Mouse (Mus musculus) heart, postnatal 0 days (tissue): ENCODE results near the gene Gemin2. TPM values are rescaled to one million over a fixed set of nuclear protein-coding genes. Genes with fewer than 3 reads are reported as not detected.

ENCODE experiments used
- ATAC-seq: fragments of 200-750 bp; cut with Nextera tagmentation; 2 replicates; pipeline ENCODE4 v1.8.0; 2017; ENCODE audit warnings: low read depth, moderate number of reproducible peaks, moderate library complexity; ENCODE audit not compliant: insufficient read depth
- DNase-seq: peaks from one replicate; pipeline ENCODE4 v3.0.0-alpha.2; 2016; ENCODE audit warnings: low spot score
- H3K27ac ChIP-seq: fragments of 300-500 bp; sonication (generic); 2 replicates; pipeline ENCODE4 v1.5.1; 2014; ENCODE audit warnings: low read depth, mild to moderate bottlenecking
- H3K27me3 ChIP-seq: fragments of 300-500 bp; sonication (generic); 2 replicates; pipeline ENCODE4 v1.6.1; 2014; ENCODE audit warnings: low read length, mixed read lengths; ENCODE audit not compliant: control insufficient read depth, insufficient read depth
- H3K36me3 ChIP-seq: fragments of 300-500 bp; sonication (generic); replicated peaks from 2 replicates; pipeline ENCODE4 v1.6.1; 2014; ENCODE audit warnings: low read length, mixed read lengths; ENCODE audit not compliant: control insufficient read depth, insufficient read depth
- H3K4me1 ChIP-seq: fragments of 300-500 bp; sonication (generic); 2 replicates; pipeline ENCODE4 v1.6.1; 2014; ENCODE audit warnings: antibody characterized with exemption; ENCODE audit not compliant: control insufficient read depth, insufficient read depth
- H3K4me2 ChIP-seq: fragments of 300-500 bp; sonication (generic); 2 replicates; pipeline ENCODE4 v1.6.1; 2014; ENCODE audit warnings: low read depth, mild to moderate bottlenecking, low read length, moderate library complexity
- H3K4me3 ChIP-seq: fragments of 300-500 bp; sonication (generic); 2 replicates; pipeline ENCODE4 v1.5.1; 2014; ENCODE audit warnings: low read depth, low read length
- H3K9ac ChIP-seq: fragments of 300-500 bp; sonication (generic); replicated peaks from 2 replicates; pipeline ENCODE4 v1.6.1; 2014; ENCODE audit warnings: low read depth, low read length, mixed read lengths
- H3K9me3 ChIP-seq: fragments of 300-500 bp; sonication (generic); replicated peaks from 2 replicates; pipeline ENCODE4 v1.6.1; 2016; ENCODE audit warnings: low read length; ENCODE audit not compliant: control insufficient read depth
- CTCF ChIP-seq: IDR thresholded peaks from 2 replicates; pipeline ENCODE4 v1.5.1; 2016; ENCODE audit warnings: antibody characterized with exemption, control low read depth, low read depth
- EP300 ChIP-seq: IDR thresholded peaks from 2 replicates; pipeline ENCODE4 v1.6.1; 2016; ENCODE audit warnings: antibody characterized with exemption, low read depth
- WGBS: fragments of 180-500 bp; shearing (Covaris S2); extraction: QIAGEN DNeasy Blood & Tissue Kit; methylation state at CpG from one replicate; pipeline ENCODE4 v1.1.7; 2014; 5-methylcytosine and 5-hydroxymethylcytosine counted together
- polyA plus RNA-seq: library from polyadenylated mRNA; unstranded; fragments of >200 nt; fragmentation: Nextera tagmentation; extraction: Ambion mirVana; gene quantifications from 2 replicates; pipeline ENCODE4 v1.2.1, GENCODE M21; 2015
- total RNA-seq: library from RNA; depleted of rRNA; stranded (reverse); fragments of >200 nt; gene quantifications from 2 replicates; pipeline ENCODE4 v1.2.3, GENCODE M21; 2014; ENCODE audit warnings: low replicate concordance

The Gemin2 gene
- total and polyA plus RNA-seq, 2 experiments from 2014 or later = 3.7 to 16.3 TPM

DNA sequence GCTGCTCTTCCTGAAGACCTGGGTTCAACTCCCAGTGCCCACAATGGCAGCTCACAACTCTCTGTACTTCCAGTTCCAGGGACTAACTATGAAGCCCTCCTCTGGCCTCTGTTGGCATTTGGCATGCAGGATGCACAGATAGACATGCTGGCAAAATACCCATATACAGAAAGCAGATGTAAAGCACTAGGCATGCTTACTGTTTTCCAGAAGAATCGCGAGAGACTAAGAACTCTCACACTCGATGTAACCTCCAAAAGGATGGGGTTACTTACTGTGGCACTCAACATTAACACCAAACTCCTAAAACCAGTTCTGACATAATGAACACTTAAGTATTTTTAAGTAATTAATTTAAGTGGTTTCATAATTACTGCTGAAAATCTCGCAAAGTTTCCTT lies 47.1 kb downstream of the Gemin2 start:
- Histone ChIP-seq H3K9me3 (no peaks in the 10 kb centered on the region), H3K9ac (peak overlapping the region; percentile 93), H3K27me3 (0 out of 2 replicates have a peak, but pooled peaks cover 3% of the 10 kb centered on the region), H3K4me2 (peak overlapping the region; percentile 82), H3K4me3 (peak overlapping the region; percentile 91), H3K27ac (peak overlapping the region; percentile 96), H3K4me1 (peaks cover 13% of the 10 kb centered on the region; the same call in 1 of the 2 replicates), H3K36me3 (peaks cover 10% of the 10 kb centered on the region; the same call in 1 of the 2 replicates)
- no peak for TF ChIP-seq CTCF
- TF ChIP-seq EP300 = 0 out of 2 replicates have a peak, but pooled peaks have one; percentile 5
- no peak for ATAC-seq
- WGBS = 38% methylated on average over 4 of the region's 4 CpGs
- DNase-seq = no peak

DNA sequence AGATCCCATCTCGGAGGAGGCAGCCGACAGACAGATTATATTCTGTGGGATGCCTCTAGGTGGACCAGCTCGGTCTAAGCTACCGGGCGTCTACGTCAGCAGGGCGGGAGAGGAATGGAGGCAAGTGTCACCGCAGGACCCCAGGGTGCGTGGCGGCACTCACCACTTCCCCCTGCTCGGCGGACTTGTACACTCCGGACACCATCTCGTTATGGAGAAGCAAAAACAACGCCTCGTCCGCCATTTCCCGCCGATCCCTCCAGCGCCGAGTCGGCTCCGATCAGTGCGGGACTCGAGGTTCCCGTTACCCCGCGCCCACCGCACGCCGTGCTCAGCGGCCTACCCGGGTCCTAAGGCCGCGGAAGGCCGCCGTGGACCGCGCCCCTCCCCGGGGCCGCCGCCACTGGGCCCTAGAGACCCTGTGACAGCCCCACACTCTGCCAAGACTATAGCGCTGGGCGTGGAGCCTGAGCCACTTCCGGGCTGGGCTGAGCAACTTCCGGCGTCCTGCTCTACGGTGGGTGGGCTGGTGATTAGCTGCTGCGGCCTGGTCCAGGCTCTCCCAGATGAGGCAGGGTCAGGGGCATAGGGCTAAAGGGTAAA lies 47.9 kb downstream of the Gemin2 start, which contains the start of gene Trappc6b:
Gene Trappc6b, minus strand, starts transcription at position 480 of the 603 bp plus-strand sequence.
- TF ChIP-seq CTCF (peak; percentile 18), EP300 (no peak)
- ATAC-seq (peak; percentile 99), DNase-seq (peak; percentile 79)
- H3K4me1 ChIP-seq = peaks cover 15% of the 10 kb centered on the region; the same call in 1 of the 2 replicates
- under 1% methylated on average over 49 of the region's 49 CpGs for WGBS
- H3K36me3 ChIP-seq = peaks cover 10% of the 10 kb centered on the region; the same call in 1 of the 2 replicates
- peak within 1 kb of the TSS; percentile 91 for H3K4me3 ChIP-seq
- peak within 1 kb of the TSS; percentile 96 for H3K27ac ChIP-seq
- 0 out of 2 replicates have a peak, but pooled peaks cover 3% of the 10 kb centered on the region for H3K27me3 ChIP-seq
- H3K9me3 ChIP-seq = no peaks in the 10 kb centered on the region
- peak within 1 kb of the TSS; percentile 82 for H3K4me2 ChIP-seq
- peak within 1 kb of the TSS; percentile 93 for H3K9ac ChIP-seq

DNA sequence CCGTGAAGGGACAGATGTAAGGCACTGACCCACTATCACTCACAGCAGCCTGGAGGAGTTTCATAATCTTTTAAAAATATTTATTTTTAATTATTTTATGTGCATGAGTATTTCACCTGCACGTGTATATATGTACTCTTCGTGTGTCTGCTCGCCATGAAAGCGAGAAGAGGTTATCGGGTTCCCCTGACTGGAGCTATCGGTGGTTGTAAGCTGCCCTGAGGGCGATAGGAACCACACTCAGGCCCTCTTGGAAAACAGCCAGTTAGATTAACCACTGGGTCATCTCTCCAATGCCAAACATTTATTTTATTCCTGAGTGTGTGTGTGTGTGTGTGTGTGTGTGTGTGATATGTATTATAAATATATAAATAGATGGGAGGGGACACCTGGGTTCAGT lies 51.6 kb downstream of the Gemin2 start:
- H3K27ac ChIP-seq = no peak overlapping the region
- ATAC-seq = no peak
- 83% methylated on average over 8 of the region's 8 CpGs for WGBS

DNA sequence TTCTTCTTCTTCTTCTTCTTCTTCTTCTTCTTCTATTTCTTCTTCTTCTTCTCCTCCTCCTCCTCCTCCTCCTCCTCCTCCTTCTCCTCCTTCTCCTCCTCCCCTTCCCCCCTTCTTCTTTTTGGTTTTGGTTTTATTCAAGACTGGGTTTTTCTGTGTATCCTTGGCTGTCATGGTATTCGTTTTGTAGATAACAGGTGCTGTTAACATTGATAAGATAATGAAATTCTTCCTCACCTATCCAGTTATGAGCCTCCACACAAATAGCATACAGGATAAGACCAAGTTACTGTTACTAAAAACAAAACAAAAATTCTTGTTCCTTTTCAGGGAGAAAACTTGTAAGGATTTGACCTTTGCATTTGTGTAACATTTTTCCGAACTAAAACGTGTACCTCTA lies 52.6 kb downstream of the Gemin2 start:
- DNase-seq = peak; percentile 19
- no peak for TF ChIP-seq EP300
- no peak for TF ChIP-seq CTCF
- ATAC-seq = no peak
- 51% methylated on average over 3 of the region's 3 CpGs for WGBS
- Histone ChIP-seq H3K27me3 (0 out of 2 replicates have a peak, but pooled peaks cover 3% of the 10 kb centered on the region), H3K4me1 (0 out of 2 replicates have a peak, but pooled peaks cover 6% of the 10 kb centered on the region), H3K36me3 (peaks cover 25% of the 10 kb centered on the region), H3K4me2 (peak overlapping the region; percentile 74), H3K9ac (peak overlapping the region; percentile 34; the same call in 1 of the 2 replicates), H3K27ac (peak overlapping the region; percentile 88), H3K9me3 (no peaks in the 10 kb centered on the region), H3K4me3 (peak overlapping the region; percentile 83)

More for the DNA sequence above, 51.6 kb downstream of the Gemin2 start:
- Histone ChIP-seq H3K27me3 (0 out of 2 replicates have a peak, but pooled peaks cover 3% of the 10 kb centered on the region), H3K4me2 (no peak overlapping the region), H3K9me3 (no peaks in the 10 kb centered on the region), H3K4me3 (no peak overlapping the region), H3K4me1 (peaks cover 14% of the 10 kb centered on the region; the same call in 1 of the 2 replicates), H3K36me3 (peaks cover 17% of the 10 kb centered on the region), H3K9ac (no peak overlapping the region)
- DNase-seq = no peak
- TF ChIP-seq EP300 (no peak), CTCF (no peak)

DNA sequence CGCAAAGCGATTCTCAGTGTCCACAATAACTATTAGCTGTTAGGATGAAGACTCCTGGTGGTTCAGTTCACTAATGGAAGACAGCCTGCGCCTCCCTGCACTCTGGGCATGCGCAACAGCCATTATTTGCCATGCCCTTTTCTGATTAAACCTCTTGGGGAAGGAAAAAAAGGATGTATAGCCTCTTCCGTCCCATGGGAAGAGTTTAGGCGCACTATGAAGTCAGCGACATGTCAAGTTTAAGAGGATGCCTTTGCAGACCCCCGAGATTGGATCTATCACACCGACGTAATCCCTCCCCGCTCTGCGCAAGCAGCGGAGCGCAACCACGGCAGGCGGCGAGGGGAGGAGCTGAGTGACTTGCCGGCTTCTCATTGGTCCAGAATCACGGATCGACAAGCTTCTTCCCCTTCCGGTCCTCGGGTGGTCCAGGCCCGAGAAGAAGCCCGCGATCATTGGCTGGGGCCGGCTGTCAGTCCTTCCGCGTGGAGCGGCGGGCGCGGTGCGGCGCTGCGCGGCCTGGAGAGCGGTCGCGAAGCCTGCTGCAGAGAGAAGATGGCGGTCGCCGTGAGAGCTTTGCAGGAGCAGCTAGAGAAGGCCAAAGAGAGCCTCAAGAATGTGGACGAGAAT lies 53.4 kb downstream of the Gemin2 start, which contains the start of gene Pnn:
Gene Pnn, plus strand, starts transcription at position 437 of the 630 bp plus-strand sequence.
- peaks cover 32% of the 10 kb centered on the region for H3K36me3 ChIP-seq
- peak within 1 kb of the TSS; percentile 97 for H3K9ac ChIP-seq
- DNase-seq (peak; percentile 99), ATAC-seq (peak; percentile 99)
- peak within 1 kb of the TSS; percentile 88 for H3K27ac ChIP-seq
- peak within 1 kb of the TSS; percentile 83 for H3K4me3 ChIP-seq
- under 1% methylated on average over 41 of the region's 43 CpGs for WGBS
- H3K4me1 ChIP-seq = 0 out of 2 replicates have a peak, but pooled peaks cover 6% of the 10 kb centered on the region
- no peak; the same call in 1 of the 2 replicates for TF ChIP-seq EP300
- TF ChIP-seq CTCF = peak; percentile 22; the same call in 1 of the 2 replicates
- 0 out of 2 replicates have a peak, but pooled peaks cover 3% of the 10 kb centered on the region for H3K27me3 ChIP-seq
- peak within 1 kb of the TSS; percentile 82 for H3K4me2 ChIP-seq
- H3K9me3 ChIP-seq = no peaks in the 10 kb centered on the region
